Mouse (Mus musculus): Measurements from ENCODE around the gene Dnmt3b.
"Not testable (repeated sequence)": the region's sequence is repeated elsewhere in the genome, so short reads cannot be mapped to it uniquely, and the experiment has no call there.

The Dnmt3b gene

GRCm38 (mm10) chr2:153710701-153711330 lies 61.6 kb downstream of the Dnmt3b start:
- DNase-seq (ENCODE audit: low read depth, low spot score), result peak; percentile 50

DNA sequence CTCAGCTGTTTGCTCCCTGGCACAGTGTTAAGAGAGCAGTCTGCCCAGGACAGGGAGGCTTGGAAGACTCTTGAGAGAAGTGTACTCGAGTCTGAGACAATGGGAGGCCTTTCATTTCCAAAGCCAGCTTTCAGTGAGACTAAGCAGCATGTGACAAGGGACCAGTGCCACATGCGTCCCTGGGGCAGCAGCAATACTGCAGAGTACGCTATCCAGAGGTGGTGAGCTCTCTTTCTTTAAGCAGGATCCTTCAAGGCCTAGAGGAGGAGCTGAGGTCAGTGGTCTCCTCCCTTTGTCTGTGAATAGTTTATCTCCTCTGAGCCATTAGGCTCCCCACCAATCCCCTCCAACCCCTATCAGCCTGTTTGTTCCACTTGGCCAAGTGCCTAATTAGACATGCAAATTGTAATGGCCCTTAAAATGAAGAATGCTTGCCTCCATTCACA lies 63.4 kb downstream of the Dnmt3b start:
- no peak for DNase-seq (ENCODE audit: low read depth, low spot score)

- no peak for DNase-seq (ENCODE audit: low read depth, low spot score)
These were observed 64.0 kb downstream of the Dnmt3b start for GRCm38 (mm10) chr2:153713227-153713626.

GRCm38 (mm10) chr2:153717861-153718260 lies 68.6 kb downstream of the Dnmt3b start:
- DNase-seq (ENCODE audit: low read depth, low spot score), result not testable (repeated sequence)

GRCm38 (mm10) chr2:153723098-153723497 lies 73.8 kb downstream of the Dnmt3b start:
- DNase-seq (ENCODE audit: low read depth, low spot score), result no peak

DNA sequence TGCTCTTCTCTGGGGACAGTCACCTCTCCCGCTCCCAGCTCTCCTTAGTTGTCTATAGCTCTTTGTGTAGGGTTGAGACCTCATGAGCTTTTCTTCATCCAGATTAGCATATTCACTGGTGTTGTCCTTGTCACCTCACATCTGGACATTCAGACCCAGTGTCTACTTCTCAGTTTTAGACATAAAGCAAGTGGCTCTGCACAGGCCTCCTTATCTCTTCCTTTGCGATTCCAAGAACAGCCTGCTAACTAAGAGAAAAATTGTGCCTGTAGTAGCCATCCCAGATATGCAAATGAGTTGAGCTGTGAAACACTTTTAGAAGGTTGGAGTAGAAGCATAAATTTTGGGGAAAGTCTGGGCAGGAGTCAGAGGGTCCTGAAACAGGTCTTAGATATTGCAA lies 75.2 kb downstream of the Dnmt3b start:
- no peak for DNase-seq (ENCODE audit: low read depth, low spot score)

DNA sequence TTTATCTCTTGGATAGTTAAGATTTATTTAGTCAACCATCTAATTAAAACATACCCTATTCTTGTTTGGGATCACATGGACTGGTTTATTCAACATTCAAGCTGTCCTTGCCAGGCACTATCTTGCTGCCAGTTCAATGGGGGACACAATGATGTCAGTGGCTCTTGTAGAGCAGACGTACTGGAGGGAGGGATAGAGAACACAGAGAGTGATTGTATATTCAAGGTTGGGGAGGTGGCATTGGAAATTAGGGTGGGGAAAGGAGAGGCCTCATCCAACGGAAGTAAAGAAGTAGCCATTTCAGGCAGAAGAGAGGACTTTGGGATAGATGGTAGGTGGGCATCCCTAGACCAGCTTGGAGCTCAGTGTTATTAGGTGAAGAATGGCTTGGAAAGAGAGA lies 75.6 kb downstream of the Dnmt3b start:
- DNase-seq (ENCODE audit: low read depth, low spot score), result no peak

GRCm38 (mm10) chr2:153725291-153725690 lies 76.0 kb downstream of the Dnmt3b start:
- DNase-seq (ENCODE audit: low read depth, low spot score), result no peak

DNA sequence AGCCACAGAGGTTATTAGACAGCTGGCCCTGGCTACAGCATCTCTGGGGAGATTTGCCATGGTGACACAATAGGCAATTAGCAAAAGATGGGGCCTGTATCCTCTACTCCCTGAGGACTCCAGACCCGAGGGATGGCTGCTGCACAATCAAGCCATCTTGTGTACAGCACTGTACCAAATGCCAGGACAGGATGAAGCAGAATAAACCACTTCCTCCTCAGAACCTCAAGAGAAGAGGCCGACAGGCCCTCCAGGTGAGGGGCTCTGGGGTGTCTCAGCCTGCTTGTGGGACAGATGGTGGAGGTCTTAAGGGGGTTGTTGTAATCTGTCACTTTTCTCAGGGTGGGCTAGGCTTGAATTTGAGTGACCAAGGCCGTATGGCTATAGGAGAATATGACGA lies 84.8 kb downstream of the Dnmt3b start:
- DNase-seq (ENCODE audit: low read depth, low spot score), result no peak

All from ES-CJ7 (cell line).